Mouse (Mus musculus): Measurements from ENCODE around the gene Gabrg3. TPM values are rescaled to one million over a fixed set of nuclear protein-coding genes. Genes with fewer than 3 reads are reported as not detected.

Gabrg3 gene
- under 1 TPM in 1 of 2 experiments, not detected in 1; 0.09 TPM for polyA plus RNA-seq (2017; shearing (Covaris generic))

DNA sequence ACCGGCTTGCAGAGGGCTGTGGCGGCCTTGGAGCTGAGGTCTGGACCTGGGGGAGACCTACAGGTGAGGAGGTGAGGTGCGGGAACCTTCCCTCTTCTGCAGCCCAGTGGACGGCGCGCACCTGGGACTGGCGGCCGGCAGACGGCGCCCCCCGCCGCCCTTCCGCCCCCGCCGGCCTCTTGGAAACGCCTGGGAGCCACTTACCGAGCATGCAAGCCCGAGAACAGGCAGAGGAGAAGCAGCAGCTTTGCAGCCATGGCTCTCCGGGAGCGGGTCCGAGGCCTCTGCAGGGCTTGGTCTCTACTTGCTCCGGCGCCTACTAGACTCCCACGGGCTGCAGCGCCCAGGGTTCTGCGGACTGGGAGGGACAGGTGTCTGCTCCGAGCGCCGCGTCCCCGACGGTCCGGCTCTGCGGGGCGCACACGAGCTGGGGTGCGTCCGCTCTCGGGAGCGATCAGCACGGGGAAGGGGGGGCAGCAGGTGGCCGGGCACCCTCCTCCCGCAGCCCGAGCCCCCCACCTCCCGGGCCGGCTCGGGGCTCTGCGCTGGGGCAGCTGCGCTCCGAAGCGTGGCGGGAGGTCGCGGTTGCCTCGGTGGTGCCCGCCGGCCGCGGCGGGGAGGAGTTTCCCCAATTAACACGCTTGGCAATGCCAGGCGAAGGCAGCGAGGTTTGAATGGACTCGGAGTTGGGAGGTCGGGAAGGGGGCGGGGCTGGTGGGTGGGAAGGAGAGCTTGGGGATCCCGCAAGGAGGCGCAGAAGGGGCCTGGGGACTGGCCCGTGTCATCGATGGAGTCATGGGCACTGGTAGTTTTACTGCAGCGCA, at the start of gene Gabrg3:
Gene Gabrg3, minus strand, starts transcription at position 672 of the 824 bp plus-strand sequence.
- ATAC-seq: no peak

- no peak for ATAC-seq
These were observed 35.7 kb upstream of the Gabrg3 start for GRCm38 (mm10) chr7:57422675-57423074.

GRCm38 (mm10) chr7:57421044-57421443, 34.1 kb upstream of the Gabrg3 start:
- no peak for ATAC-seq

- ATAC-seq: no peak
These were observed 32.4 kb upstream of the Gabrg3 start, which contains the start of gene Gabrb3 for GRCm38 (mm10) chr7:57419392-57419791. TSS of gene Gabrb3 (plus strand) at chr7:57419692.

GRCm38 (mm10) chr7:57412896-57413295, 25.9 kb upstream of the Gabrg3 start:
- no peak for ATAC-seq

DNA sequence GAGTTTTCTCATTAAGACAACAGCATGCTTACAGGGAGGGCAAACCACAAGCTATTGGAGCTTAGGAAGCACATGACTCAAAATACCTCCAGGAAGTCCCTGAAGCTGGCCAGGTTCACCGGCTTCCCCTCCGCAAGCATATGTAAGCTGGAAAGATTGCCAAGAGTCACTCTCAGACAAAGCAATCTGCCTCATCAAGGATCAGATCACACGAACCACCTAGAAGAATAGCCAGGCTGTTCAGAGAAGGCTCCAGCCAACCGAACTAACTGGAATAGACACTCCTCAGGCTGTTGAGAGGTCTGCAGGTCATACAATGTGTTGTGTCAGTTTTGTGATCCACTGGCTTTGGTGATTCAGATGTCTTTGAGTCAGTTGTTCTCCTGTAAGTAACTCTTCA, 24.2 kb upstream of the Gabrg3 start:
- no peak for ATAC-seq

GRCm38 (mm10) chr7:57393551-57393950, 6.6 kb upstream of the Gabrg3 start:
- ATAC-seq: no peak

- ATAC-seq: no peak
These were observed 3.1 kb upstream of the Gabrg3 start for GRCm38 (mm10) chr7:57390046-57390445.

- no peak for ATAC-seq
These were observed 310 bp upstream of the Gabrg3 start for GRCm38 (mm10) chr7:57387341-57387654.

DNA sequence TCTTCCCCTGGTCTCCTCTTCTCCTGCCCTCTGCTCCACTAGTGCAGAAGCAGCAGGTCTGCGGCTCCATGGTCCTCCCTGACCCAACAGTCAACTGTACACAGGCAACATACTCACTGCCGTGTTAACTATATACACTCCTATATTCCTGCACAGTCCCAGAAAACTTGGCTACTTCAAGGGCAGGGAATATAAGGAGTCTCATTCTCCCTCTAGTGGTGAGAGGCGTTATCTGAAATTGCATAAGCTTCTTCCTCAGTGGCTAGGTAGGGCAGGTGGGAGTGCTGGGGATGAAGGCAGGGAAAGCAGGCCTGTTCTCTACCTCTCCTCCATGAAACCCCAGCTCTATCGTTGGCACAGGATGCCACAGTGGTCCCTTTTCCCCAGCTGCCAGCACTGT, 2.9 kb downstream of the Gabrg3 start:
- no peak for ATAC-seq

DNA sequence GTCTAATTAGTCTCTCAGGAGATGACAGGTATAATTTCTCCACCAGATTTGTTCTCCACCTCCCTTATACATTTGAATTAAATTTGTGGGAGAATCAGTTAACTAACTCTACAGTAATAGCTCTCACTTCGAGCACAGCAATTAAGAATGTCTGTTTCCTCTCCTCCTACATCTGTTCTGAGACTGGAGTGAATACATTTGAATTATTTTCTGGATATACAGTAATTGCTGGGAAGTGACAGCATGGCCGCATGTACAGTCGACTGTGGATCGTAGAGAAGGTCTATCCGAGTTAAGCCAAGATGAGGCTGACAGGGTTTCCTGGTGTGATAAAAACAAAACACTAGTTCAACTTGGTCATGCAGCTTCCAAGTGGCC, 21.0 kb downstream of the Gabrg3 start:
- ATAC-seq: no peak

DNA sequence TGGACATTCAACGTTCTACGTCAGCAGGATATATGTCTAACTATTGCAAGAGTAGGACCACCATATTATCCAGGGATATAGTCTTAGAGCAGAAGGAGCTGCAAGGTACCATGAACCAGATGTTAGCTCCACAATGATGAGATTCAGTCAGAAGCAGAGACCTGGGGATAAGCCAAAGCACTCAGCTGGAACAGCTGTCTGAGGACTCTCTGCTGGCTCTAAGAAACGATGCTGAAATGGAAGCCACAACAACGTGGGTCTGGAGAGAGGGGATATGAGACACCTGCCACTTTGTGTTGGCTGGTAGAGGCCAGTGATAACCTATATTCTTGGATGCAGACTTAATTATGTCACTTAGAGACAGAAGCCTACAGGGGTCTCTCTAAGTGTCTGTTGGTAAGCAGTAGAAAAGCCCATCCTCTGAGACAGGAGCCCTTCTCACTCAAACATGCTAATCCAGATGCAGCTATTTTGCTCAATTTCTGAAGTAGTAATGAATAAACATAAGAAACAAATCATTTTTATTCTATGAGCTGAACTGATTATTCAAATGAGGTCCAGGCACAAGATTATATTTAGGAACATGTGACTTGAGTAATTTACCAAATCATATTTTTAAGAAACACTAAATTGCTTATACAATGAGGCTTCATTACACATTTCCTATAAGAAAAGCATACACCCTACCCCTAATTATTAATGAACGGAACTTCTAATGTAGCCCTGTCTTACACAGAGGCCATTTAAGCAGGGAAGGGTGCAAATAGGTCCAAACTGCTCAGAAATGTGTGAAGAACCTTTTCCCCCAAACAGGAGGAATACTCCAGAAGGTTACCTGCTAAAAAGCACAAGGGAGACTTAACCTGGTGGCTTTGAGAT, 21.6 kb downstream of the Gabrg3 start:
- no peak for ATAC-seq

DNA sequence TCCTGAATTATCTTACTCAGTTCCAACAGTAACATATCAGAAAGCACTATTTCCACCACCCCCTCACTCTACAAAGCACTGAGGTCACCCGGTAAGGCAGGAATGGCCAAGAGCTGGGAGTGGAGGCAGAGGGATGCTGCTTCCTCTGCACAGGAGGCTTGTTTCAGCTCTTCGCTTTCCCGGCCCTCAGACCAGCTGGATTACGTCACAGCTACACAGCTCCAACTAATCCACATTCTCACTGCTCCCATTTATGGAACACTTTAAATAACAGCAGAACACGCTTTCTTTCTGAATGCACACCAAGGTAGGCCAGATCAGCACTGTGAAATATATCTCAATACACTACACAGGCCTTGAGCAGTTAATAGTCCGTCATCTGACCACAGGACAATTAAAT, 23.2 kb downstream of the Gabrg3 start:
- no peak for ATAC-seq

GRCm38 (mm10) chr7:57357871-57358540, 29.0 kb downstream of the Gabrg3 start:
- ATAC-seq: no peak

- ATAC-seq: no peak
These were observed 30.3 kb downstream of the Gabrg3 start for GRCm38 (mm10) chr7:57356565-57357301.

DNA sequence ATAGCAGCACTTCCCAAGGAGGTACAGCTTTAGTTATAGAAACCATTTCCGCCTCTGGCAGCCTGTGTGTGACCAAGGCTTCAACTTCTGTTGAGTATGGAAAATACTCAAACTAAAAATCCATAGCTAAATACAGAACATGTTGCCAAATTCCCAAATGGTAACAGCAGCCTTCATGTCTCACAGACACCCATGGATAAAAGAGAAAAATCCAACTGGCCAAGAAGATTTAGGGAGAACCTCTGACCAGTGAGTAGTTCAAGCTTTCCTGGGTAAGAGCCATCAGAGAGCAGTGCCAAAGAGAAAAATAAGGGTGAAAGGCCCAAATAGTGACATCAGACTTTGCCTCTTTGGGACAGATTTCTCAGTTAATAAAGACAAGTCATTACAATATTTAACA, 38.2 kb downstream of the Gabrg3 start:
- no peak for ATAC-seq

GRCm38 (mm10) chr7:57341910-57342309, 45.1 kb downstream of the Gabrg3 start:
- no peak for ATAC-seq

- no peak for ATAC-seq
These were observed 55.8 kb downstream of the Gabrg3 start for GRCm38 (mm10) chr7:57331211-57331610.

- no peak for ATAC-seq
These were observed 56.7 kb downstream of the Gabrg3 start for GRCm38 (mm10) chr7:57330240-57330639.

DNA sequence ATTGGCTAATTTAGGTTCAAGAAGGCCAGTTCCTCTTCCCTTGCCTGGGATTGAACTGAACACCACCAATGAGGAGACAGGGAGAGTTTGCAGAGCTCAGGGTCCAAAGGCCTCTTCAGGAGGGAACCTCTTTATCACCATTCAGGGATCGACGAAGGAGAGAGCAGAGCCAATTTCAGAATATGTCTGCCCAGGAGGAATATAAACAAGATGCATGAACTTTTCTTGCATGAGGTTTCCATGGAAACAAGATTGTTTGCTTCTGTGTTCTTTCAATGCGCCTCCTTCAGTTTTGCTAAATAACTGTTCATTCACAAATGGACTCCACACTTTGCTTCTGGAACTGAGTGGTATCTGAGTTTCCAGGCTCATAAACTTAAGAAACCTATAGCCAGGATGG, 62.5 kb downstream of the Gabrg3 start:
- no peak for ATAC-seq

DNA sequence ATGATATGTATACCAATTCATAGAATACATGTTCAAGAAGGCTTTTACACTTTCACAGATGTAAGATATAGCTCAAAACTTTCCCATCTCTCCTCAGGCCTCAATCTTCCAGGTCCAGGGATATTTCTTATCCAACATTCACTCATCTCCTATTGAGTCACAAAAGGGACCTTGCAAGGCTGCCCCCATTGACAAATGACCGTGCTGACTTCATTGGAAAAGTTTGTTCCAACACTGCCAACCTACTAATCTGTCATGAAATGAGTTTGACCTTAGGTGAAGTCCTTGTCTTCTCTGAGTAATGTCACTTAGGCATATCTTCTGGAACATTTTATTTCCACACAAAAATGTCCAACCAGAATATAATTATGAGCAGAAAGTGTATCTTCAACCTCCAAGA, 64.9 kb downstream of the Gabrg3 start:
- ATAC-seq: no peak

DNA sequence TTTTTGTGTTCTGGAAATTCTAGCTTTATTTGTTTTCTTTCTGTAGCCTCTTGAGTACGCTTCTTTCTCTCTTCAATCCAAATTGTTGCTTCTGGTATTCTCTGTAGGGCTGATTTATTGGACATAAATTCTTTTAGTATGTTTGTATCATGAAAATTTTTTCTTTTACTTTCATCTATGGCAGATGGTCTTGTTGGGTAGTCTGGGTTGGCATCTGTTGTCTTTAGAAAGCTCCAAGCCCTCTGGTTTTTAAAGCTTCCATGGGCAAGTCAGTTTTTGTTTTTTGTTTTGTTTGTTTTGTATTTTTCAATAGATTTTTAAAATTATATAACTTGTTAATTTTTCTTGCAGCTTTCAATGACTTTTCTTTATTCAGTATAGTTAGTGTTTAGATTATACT, 72.0 kb downstream of the Gabrg3 start:
- no peak for ATAC-seq

- ATAC-seq: no peak
These were observed 75.0 kb downstream of the Gabrg3 start for GRCm38 (mm10) chr7:57312018-57312417.

Data from activated CD4-positive, CD25-positive, alpha-beta regulatory T cell, adult 4 months (primary cell).